Mouse (Mus musculus) limb, embryonic 14.5 days (tissue): ENCODE measurements around the gene Rsrc1. TPM values are rescaled to one million over a fixed set of nuclear protein-coding genes. Genes with fewer than 3 reads are reported as not detected.

Source experiments
- ATAC-seq: fragments of 200-750 bp; cut with Nextera tagmentation; 2 replicates; pipeline ENCODE4 v1.8.0; 2017; ENCODE audit warnings: low read depth, moderate number of reproducible peaks, moderate TSS enrichment; ENCODE audit not compliant: low FRiP score
- DNase-seq: peaks from one replicate; pipeline ENCODE4 v3.0.0-alpha.2; 2015; ENCODE audit warnings: low spot score
- H3K27ac ChIP-seq: fragments of 300-500 bp; sonication (generic); replicated peaks from 2 replicates; pipeline ENCODE4 v1.5.1; 2014; ENCODE audit warnings: low read depth, mild to moderate bottlenecking, low read length, moderate library complexity, mixed read lengths
- H3K27me3 ChIP-seq: fragments of 300-500 bp; sonication (generic); 2 replicates; pipeline ENCODE4 v1.6.1; 2014; ENCODE audit warnings: low read length, mixed read lengths; ENCODE audit not compliant: control insufficient read depth, insufficient read depth
- H3K36me3 ChIP-seq: fragments of 300-500 bp; sonication (generic); 2 replicates; pipeline ENCODE4 v1.6.1; 2014; ENCODE audit warnings: mild to moderate bottlenecking, low read length, moderate library complexity, mixed read lengths; ENCODE audit not compliant: control insufficient read depth, insufficient read depth
- H3K4me1 ChIP-seq: fragments of 300-500 bp; sonication (generic); 2 replicates; pipeline ENCODE4 v1.6.1; 2014; ENCODE audit warnings: antibody characterized with exemption, low read length, mixed read lengths; ENCODE audit not compliant: control insufficient read depth, insufficient read depth
- H3K4me2 ChIP-seq: fragments of 300-500 bp; sonication (generic); replicated peaks from 2 replicates; pipeline ENCODE4 v1.6.1; 2014; ENCODE audit warnings: low read depth, mild to moderate bottlenecking, low read length, moderate library complexity; ENCODE audit not compliant: severe bottlenecking
- H3K4me3 ChIP-seq: fragments of 300-500 bp; sonication (generic); replicated peaks from 2 replicates; pipeline ENCODE4 v1.5.1; 2014; ENCODE audit warnings: low read length
- H3K9ac ChIP-seq: fragments of 300-500 bp; sonication (generic); 2 replicates; pipeline ENCODE4 v1.6.1; 2014; ENCODE audit warnings: mild to moderate bottlenecking, low read depth, low read length, moderate library complexity; ENCODE audit not compliant: severe bottlenecking
- H3K9me3 ChIP-seq: fragments of 300-500 bp; sonication (generic); 2 replicates; pipeline ENCODE4 v1.6.1; 2016; ENCODE audit warnings: low read length; ENCODE audit not compliant: control insufficient read depth
- POLR2A ChIP-seq: fragments of 200-500 bp; IDR thresholded peaks from 2 replicates; pipeline ENCODE4 v1.8.0; 2012; ENCODE audit warnings: inconsistent platforms, mild to moderate bottlenecking, moderate library complexity, borderline replicate concordance; ENCODE audit not compliant: insufficient read depth, insufficient read length; ENCODE audit errors: extremely low read depth
- WGBS: fragments of 180-500 bp; shearing (Covaris S2); extraction: QIAGEN DNeasy Blood & Tissue Kit; methylation state at CpG from one replicate; pipeline ENCODE4 v1.1.7; 2014; 5-methylcytosine and 5-hydroxymethylcytosine counted together
- polyA plus RNA-seq, 2 experiments: library from polyadenylated mRNA; depleted of rRNA in 1 of 2; stranded (reverse) in 1 of 2; unstranded in 1 of 2; fragments of >200 nt; fragmentation: Nextera tagmentation in 1 of 2; extraction: Ambion mirVana in 1 of 2; gene quantifications; 2 replicates each; pipeline versions ENCODE4 v1.2.1 to v1.2.3; 2012 to 2014

The Rsrc1 gene
- polyA plus RNA-seq, 2 experiments, result 22.9 to 41.8 TPM

GRCm38 (mm10) chr3:66985539-66986286, 4.5 kb downstream of the Rsrc1 start:
- Histone ChIP-seq H3K9me3 (no peaks in the 10 kb centered on the region), H3K36me3 (no peaks in the 10 kb centered on the region), H3K27ac (peak overlapping the region; percentile 74), H3K4me1 (peaks cover 7% of the 10 kb centered on the region; the same call in 1 of the 2 replicates), H3K27me3 (peaks cover 21% of the 10 kb centered on the region), H3K4me3 (peak overlapping the region; percentile 75), H3K4me2 (peak overlapping the region; percentile 71), H3K9ac (peak overlapping the region; percentile 83)
- 0 out of 2 replicates have a peak, but pooled peaks have one; percentile 7 for TF ChIP-seq POLR2A
- ATAC-seq (peak; percentile 89), DNase-seq (peak; percentile 94)
- WGBS, result under 1% methylated on average over 53 of the region's 60 CpGs

GRCm38 (mm10) chr3:66986287-66986560, 5.0 kb downstream of the Rsrc1 start:
- peak overlapping the region; percentile 75 for H3K4me3 ChIP-seq
- H3K4me2 ChIP-seq, result peak overlapping the region; percentile 71
- H3K4me1 ChIP-seq, result peaks cover 7% of the 10 kb centered on the region; the same call in 1 of the 2 replicates
- DNase-seq, result no peak
- TF ChIP-seq POLR2A, result no peak
- peak overlapping the region; percentile 74; the same call in 1 of the 2 replicates for H3K27ac ChIP-seq
- WGBS, result 11% methylated on average over 1 of the region's 1 CpGs
- peak overlapping the region; percentile 83 for H3K9ac ChIP-seq
- H3K27me3 ChIP-seq, result peaks cover 16% of the 10 kb centered on the region
- no peaks in the 10 kb centered on the region for H3K36me3 ChIP-seq
- no peaks in the 10 kb centered on the region for H3K9me3 ChIP-seq
- ATAC-seq, result no peak

- Histone ChIP-seq H3K27ac (no peak overlapping the region), H3K4me1 (no peaks in the 10 kb centered on the region), H3K9me3 (no peaks in the 10 kb centered on the region), H3K4me2 (no peak overlapping the region), H3K9ac (no peak overlapping the region), H3K4me3 (no peak overlapping the region), H3K36me3 (peaks cover 15% of the 10 kb centered on the region), H3K27me3 (no peaks in the 10 kb centered on the region)
- ATAC-seq (no peak), DNase-seq (no peak)
- TF ChIP-seq POLR2A, result no peak
- 90% methylated on average over 1 of the region's 1 CpGs for WGBS
These were observed 15.6 kb downstream of the Rsrc1 start for GRCm38 (mm10) chr3:66996820-66997219.

- no peaks in the 10 kb centered on the region for H3K4me1 ChIP-seq
- DNase-seq (no peak), ATAC-seq (no peak)
- no peak overlapping the region for H3K9ac ChIP-seq
- 29% methylated on average over 6 of the region's 6 CpGs for WGBS
- H3K27ac ChIP-seq, result no peak overlapping the region
- H3K4me3 ChIP-seq, result no peak overlapping the region
- H3K27me3 ChIP-seq, result no peaks in the 10 kb centered on the region
- TF ChIP-seq POLR2A, result no peak
- no peaks in the 10 kb centered on the region for H3K9me3 ChIP-seq
- H3K4me2 ChIP-seq, result no peak overlapping the region
- no peaks in the 10 kb centered on the region for H3K36me3 ChIP-seq
These were observed 55.3 kb downstream of the Rsrc1 start for GRCm38 (mm10) chr3:67036387-67037062.

GRCm38 (mm10) chr3:67059755-67060154, 78.6 kb downstream of the Rsrc1 start:
- no peak overlapping the region for H3K9ac ChIP-seq
- no peaks in the 10 kb centered on the region for H3K9me3 ChIP-seq
- TF ChIP-seq POLR2A, result no peak
- 94% methylated on average over 2 of the region's 2 CpGs for WGBS
- H3K4me2 ChIP-seq, result no peak overlapping the region
- H3K4me3 ChIP-seq, result no peak overlapping the region
- no peak for ATAC-seq
- no peak for DNase-seq
- H3K27me3 ChIP-seq, result no peaks in the 10 kb centered on the region
- H3K4me1 ChIP-seq, result no peaks in the 10 kb centered on the region
- H3K36me3 ChIP-seq, result peaks cover 5% of the 10 kb centered on the region
- no peak overlapping the region for H3K27ac ChIP-seq
